Mouse (Mus musculus): ENCODE measurements at regions not wholly inside any gene's neighbourhood (a gene's known extent, or its start where the extent isn't known, plus 50 kb on each side); places are given as distances from the start of the nearest gene placed in this dataset.

DNA sequence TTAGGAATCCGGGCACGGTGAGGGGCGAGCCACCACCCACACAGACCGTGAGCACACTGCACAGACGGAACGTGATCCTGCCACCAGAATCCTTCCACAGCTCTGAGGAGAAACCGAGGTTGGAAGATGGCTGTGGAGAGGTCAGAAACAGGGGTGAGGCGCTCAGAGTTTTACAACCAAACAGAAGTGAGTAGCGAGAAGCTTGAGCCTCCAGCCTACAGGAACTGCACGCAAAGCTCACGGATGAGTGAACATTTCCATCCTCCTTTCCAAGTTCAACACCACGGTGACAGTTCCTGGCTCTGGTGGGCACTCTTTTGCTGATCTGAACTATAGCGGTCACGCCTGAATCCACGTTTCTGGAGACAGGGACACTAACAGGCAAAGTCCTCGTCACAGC, 225.6 kb downstream of the Bcl2l11 start:
- Histone ChIP-seq H3K4me3 (no peak overlapping the region), H3ac (ENCODE audit: control insufficient read depth, insufficient read length) (no peak overlapping the region), H3K79me2 (ENCODE audit: control insufficient read depth, insufficient read depth) (peaks cover 65% of the 10 kb centered on the region), H3K36me3 (ENCODE audit: control insufficient read depth, insufficient read depth) (peaks cover 4% of the 10 kb centered on the region), H3K27me3 (ENCODE audit: control insufficient read depth, insufficient read depth, insufficient read length) (no peaks in the 10 kb centered on the region), H3K4me2 (ENCODE audit: low read depth) (no peak overlapping the region)
- TF ChIP-seq MYOG (IDR thresholded peaks at IDR 0.05; ENCODE audit: control insufficient read depth in 1 of 3, insufficient read depth in 1 of 3, insufficient read length in 2 of 3, low read depth in 2 of 3) (no peak), USF1 (IDR thresholded peaks at IDR 0.05; ENCODE audit: low read depth) (no peak), SRF (IDR thresholded peaks at IDR 0.05; ENCODE audit: control insufficient read depth, insufficient read length, low read depth) (no peak), MAX (IDR thresholded peaks at IDR 0.05; ENCODE audit: low read depth) (no peak), MYOD1 (IDR thresholded peaks at IDR 0.05; ENCODE audit: control insufficient read depth in 1 of 3, insufficient read length in 2 of 3, low read depth in 2 of 3) (no peak), TCF12 (IDR thresholded peaks at IDR 0.05; ENCODE audit: insufficient read depth, poor library complexity, severe bottlenecking) (no peak)

DNA sequence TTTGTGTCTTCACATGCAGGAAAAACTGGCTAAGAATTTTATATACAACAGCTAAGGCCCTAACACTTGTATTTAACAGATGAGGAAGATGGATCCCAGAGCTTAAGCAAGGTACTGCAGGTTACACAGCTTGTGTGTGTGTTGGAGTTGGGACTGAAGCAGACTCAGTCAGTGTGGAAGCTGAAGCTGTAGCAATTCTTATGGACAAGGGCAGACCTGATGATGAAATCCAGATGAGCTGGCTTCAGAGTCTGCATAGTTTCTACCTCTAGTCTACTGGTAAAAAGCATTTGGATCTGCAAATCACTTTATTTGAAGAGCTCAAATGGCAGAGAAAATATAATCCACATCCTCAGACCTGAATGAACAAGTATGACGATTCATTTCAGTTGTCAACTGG, 226.7 kb downstream of the Bcl2l11 start:
- Histone ChIP-seq H3K36me3 (ENCODE audit: control insufficient read depth, insufficient read depth) (peaks cover 4% of the 10 kb centered on the region), H3K27me3 (ENCODE audit: control insufficient read depth, insufficient read depth, insufficient read length) (no peaks in the 10 kb centered on the region), H3K79me2 (ENCODE audit: control insufficient read depth, insufficient read depth) (peaks cover 60% of the 10 kb centered on the region), H3K4me2 (ENCODE audit: low read depth) (no peak overlapping the region), H3K4me3 (no peak overlapping the region), H3ac (ENCODE audit: control insufficient read depth, insufficient read length) (no peak overlapping the region)
- TF ChIP-seq REST (IDR thresholded peaks at IDR 0.05; ENCODE audit: insufficient read depth, insufficient read length) = no peak
- TF ChIP-seq TCF3 (IDR thresholded peaks at IDR 0.05; ENCODE audit: insufficient read length, low read depth) = no peak
- no peak for TF ChIP-seq SRF (IDR thresholded peaks at IDR 0.05; ENCODE audit: control insufficient read depth, insufficient read length, low read depth)
- TF ChIP-seq MAX (IDR thresholded peaks at IDR 0.05; ENCODE audit: low read depth) = no peak
- no peak for TF ChIP-seq CEBPB (IDR thresholded peaks at IDR 0.05; ENCODE audit: insufficient read depth, poor library complexity, severe bottlenecking)
- no peak for TF ChIP-seq TCF12 (IDR thresholded peaks at IDR 0.05; ENCODE audit: insufficient read depth, poor library complexity, severe bottlenecking)
- TF ChIP-seq MYOD1 (IDR thresholded peaks at IDR 0.05; ENCODE audit: control insufficient read depth in 1 of 3, insufficient read length in 2 of 3, low read depth in 2 of 3) = no peak
- no peak for TF ChIP-seq POLR2AphosphoS2 (IDR thresholded peaks at IDR 0.05; ENCODE audit: insufficient read length, low read depth)
- no peak for TF ChIP-seq MYOG (IDR thresholded peaks at IDR 0.05; ENCODE audit: control insufficient read depth in 1 of 3, insufficient read depth in 1 of 3, insufficient read length in 2 of 3, low read depth in 2 of 3)
- no peak for TF ChIP-seq POLR2A (IDR thresholded peaks at IDR 0.05; ENCODE audit: insufficient read length, low read depth)
- no peak for TF ChIP-seq USF1 (IDR thresholded peaks at IDR 0.05; ENCODE audit: low read depth)
- TF ChIP-seq E2F4 (IDR thresholded peaks at IDR 0.05; ENCODE audit: insufficient read depth) = no peak

DNA sequence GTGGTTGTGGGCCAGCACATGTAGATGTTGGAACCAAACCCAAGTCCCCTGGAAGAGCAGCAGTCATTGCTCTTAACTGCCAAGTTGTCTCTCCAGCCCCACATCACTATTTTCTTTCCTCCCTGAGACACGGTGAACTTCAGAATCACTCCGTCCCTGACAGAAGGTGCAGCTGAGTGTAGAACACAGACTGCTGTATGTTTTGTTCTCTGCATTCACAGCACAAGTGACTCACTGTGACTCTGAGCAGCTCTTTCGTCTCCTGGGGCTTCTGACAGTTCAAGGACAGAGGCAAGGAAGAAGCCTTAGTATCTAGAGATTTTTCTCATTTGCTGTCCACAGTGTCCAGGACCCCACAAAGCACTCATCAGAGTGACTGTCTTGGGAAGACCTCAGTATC, 227.6 kb downstream of the Bcl2l11 start:
- no peak overlapping the region for H3K4me2 ChIP-seq (ENCODE audit: low read depth)
- H3ac ChIP-seq (ENCODE audit: control insufficient read depth, insufficient read length) = no peak overlapping the region
- H3K36me3 ChIP-seq (ENCODE audit: control insufficient read depth, insufficient read depth) = peaks cover 4% of the 10 kb centered on the region
- no peaks in the 10 kb centered on the region for H3K27me3 ChIP-seq (ENCODE audit: control insufficient read depth, insufficient read depth, insufficient read length)
- H3K79me2 ChIP-seq (ENCODE audit: control insufficient read depth, insufficient read depth) = peaks cover 52% of the 10 kb centered on the region
- no peak overlapping the region for H3K4me3 ChIP-seq
- no peak for TF ChIP-seq USF1 (IDR thresholded peaks at IDR 0.05; ENCODE audit: low read depth)
- TF ChIP-seq TCF3 (IDR thresholded peaks at IDR 0.05; ENCODE audit: insufficient read length, low read depth) = no peak
- TF ChIP-seq MYOD1 (IDR thresholded peaks at IDR 0.05; ENCODE audit: control insufficient read depth in 1 of 3, insufficient read length in 2 of 3, low read depth in 2 of 3) = no peak
- TF ChIP-seq SRF (IDR thresholded peaks at IDR 0.05; ENCODE audit: control insufficient read depth, insufficient read length, low read depth) = no peak
- TF ChIP-seq REST (IDR thresholded peaks at IDR 0.05; ENCODE audit: insufficient read depth, insufficient read length) = no peak
- TF ChIP-seq MAX (IDR thresholded peaks at IDR 0.05; ENCODE audit: low read depth) = no peak
- no peak for TF ChIP-seq MYOG (IDR thresholded peaks at IDR 0.05; ENCODE audit: control insufficient read depth in 1 of 3, insufficient read depth in 1 of 3, insufficient read length in 2 of 3, low read depth in 2 of 3)
- TF ChIP-seq POLR2AphosphoS2 (IDR thresholded peaks at IDR 0.05; ENCODE audit: insufficient read length, low read depth) = no peak
- TF ChIP-seq E2F4 (IDR thresholded peaks at IDR 0.05; ENCODE audit: insufficient read depth) = no peak
- TF ChIP-seq TCF12 (IDR thresholded peaks at IDR 0.05; ENCODE audit: insufficient read depth, poor library complexity, severe bottlenecking) = no peak
- TF ChIP-seq POLR2A (IDR thresholded peaks at IDR 0.05; ENCODE audit: insufficient read length, low read depth) = no peak

DNA sequence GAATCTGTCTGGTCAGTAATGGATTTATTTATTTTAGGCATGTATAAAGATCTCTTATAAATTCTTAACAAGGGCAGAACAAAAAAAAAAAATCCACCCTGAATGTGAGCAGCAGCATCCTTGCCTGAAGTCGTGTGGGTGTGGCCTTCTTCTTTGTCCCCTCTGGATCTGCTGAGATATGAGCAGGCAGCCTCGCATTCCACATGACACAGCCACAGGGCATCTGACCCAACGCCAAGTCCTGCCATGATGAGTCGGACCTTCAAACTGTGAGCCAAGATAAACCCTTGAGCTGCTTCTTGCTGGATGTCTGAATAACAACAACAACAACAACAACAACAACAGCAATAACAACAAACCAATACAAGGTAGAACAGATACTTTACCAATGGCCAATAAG, 230.5 kb downstream of the Bcl2l11 start:
- Histone ChIP-seq H3ac (ENCODE audit: control insufficient read depth, insufficient read length) (no peak overlapping the region), H3K79me2 (ENCODE audit: control insufficient read depth, insufficient read depth) (peaks cover 48% of the 10 kb centered on the region), H3K27me3 (ENCODE audit: control insufficient read depth, insufficient read depth, insufficient read length) (no peaks in the 10 kb centered on the region), H3K4me2 (ENCODE audit: low read depth) (no peak overlapping the region), H3K36me3 (ENCODE audit: control insufficient read depth, insufficient read depth) (peaks cover under 1% of the 10 kb centered on the region), H3K4me3 (no peak overlapping the region)
- TF ChIP-seq TCF3 (IDR thresholded peaks at IDR 0.05; ENCODE audit: insufficient read length, low read depth) (no peak), POLR2A (IDR thresholded peaks at IDR 0.05; ENCODE audit: insufficient read length, low read depth) (no peak), TCF12 (IDR thresholded peaks at IDR 0.05; ENCODE audit: insufficient read depth, poor library complexity, severe bottlenecking) (no peak), POLR2AphosphoS2 (IDR thresholded peaks at IDR 0.05; ENCODE audit: insufficient read length, low read depth) (no peak), SRF (IDR thresholded peaks at IDR 0.05; ENCODE audit: control insufficient read depth, insufficient read length, low read depth) (no peak), REST (IDR thresholded peaks at IDR 0.05; ENCODE audit: insufficient read depth, insufficient read length) (no peak), MYOG (IDR thresholded peaks at IDR 0.05; ENCODE audit: control insufficient read depth in 1 of 3, insufficient read depth in 1 of 3, insufficient read length in 2 of 3, low read depth in 2 of 3) (no peak), MYOD1 (IDR thresholded peaks at IDR 0.05; ENCODE audit: control insufficient read depth in 1 of 3, insufficient read length in 2 of 3, low read depth in 2 of 3) (no peak), USF1 (IDR thresholded peaks at IDR 0.05; ENCODE audit: low read depth) (no peak), E2F4 (IDR thresholded peaks at IDR 0.05; ENCODE audit: insufficient read depth) (no peak), MAX (IDR thresholded peaks at IDR 0.05; ENCODE audit: low read depth) (no peak), CEBPB (IDR thresholded peaks at IDR 0.05; ENCODE audit: insufficient read depth, poor library complexity, severe bottlenecking) (no peak)

DNA sequence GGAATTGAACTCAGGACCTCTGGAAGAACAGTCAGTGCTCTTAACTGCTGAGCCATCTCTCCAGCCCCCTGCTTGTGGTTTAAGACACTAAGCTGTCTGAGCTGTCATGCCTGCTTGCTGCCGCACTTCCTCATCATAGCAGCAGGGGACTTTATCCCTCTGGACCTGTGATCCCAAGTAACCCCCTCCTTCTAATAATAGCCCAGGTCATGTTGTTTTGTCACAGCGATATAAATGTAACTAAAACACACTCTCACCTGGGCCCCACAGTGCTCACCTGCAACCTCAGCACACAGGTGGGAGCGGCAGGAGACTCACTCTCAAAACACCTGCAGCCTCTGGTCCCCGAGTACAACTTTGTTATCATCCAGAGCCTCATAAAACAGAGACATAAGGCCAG, 231.9 kb upstream of the Spdye4c start:
- no peak for TF ChIP-seq TCF12 (IDR thresholded peaks at IDR 0.05; ENCODE audit: insufficient read depth, poor library complexity, severe bottlenecking)
- no peak for TF ChIP-seq E2F4 (IDR thresholded peaks at IDR 0.05; ENCODE audit: insufficient read depth)
- TF ChIP-seq CEBPB (IDR thresholded peaks at IDR 0.05; ENCODE audit: insufficient read depth, poor library complexity, severe bottlenecking) = no peak
- TF ChIP-seq POLR2AphosphoS2 (IDR thresholded peaks at IDR 0.05; ENCODE audit: insufficient read length, low read depth) = no peak
- TF ChIP-seq MAX (IDR thresholded peaks at IDR 0.05; ENCODE audit: low read depth) = no peak
- no peak for TF ChIP-seq POLR2A (IDR thresholded peaks at IDR 0.05; ENCODE audit: insufficient read length, low read depth)
- TF ChIP-seq MYOD1 (IDR thresholded peaks at IDR 0.05; ENCODE audit: control insufficient read depth in 1 of 3, insufficient read length in 2 of 3, low read depth in 2 of 3) = no peak
- no peak for TF ChIP-seq TCF3 (IDR thresholded peaks at IDR 0.05; ENCODE audit: insufficient read length, low read depth)
- Histone ChIP-seq H3K4me3 (no peak overlapping the region), H3K79me2 (ENCODE audit: control insufficient read depth, insufficient read depth) (peaks cover 53% of the 10 kb centered on the region), H3K4me2 (ENCODE audit: low read depth) (no peak overlapping the region), H3ac (ENCODE audit: control insufficient read depth, insufficient read length) (no peak overlapping the region), H3K36me3 (ENCODE audit: control insufficient read depth, insufficient read depth) (no peaks in the 10 kb centered on the region), H3K27me3 (ENCODE audit: control insufficient read depth, insufficient read depth, insufficient read length) (no peaks in the 10 kb centered on the region)
